Mouse (Mus musculus): ENCODE measurements around the gene Entpd5. TPM values are rescaled to one million over a fixed set of nuclear protein-coding genes. Genes with fewer than 3 reads are reported as not detected.

The Entpd5 gene
- total RNA-seq (2018; cell fraction: chromatin; rRNA removed): 1 to 10 TPM in 25 of 26 experiments, under 1 TPM in 1; 0.29 to 8.1 (median 2.5) TPM
- 1 to 10 TPM; 3.2 to 8.3 (median 5.4) TPM for total RNA-seq (2018; cell fraction: cytosol; rRNA removed)
- 10 to 100 TPM in 2 of 26 experiments, 1 to 10 TPM in 24; 1.3 to 11.5 (median 5.3) TPM for total RNA-seq (2018; cell fraction: nucleus; rRNA removed)
- 5.9 to 7.3 TPM (median 5.9 TPM) in 3 replicates for polyA plus RNA-seq (2018)

DNA sequence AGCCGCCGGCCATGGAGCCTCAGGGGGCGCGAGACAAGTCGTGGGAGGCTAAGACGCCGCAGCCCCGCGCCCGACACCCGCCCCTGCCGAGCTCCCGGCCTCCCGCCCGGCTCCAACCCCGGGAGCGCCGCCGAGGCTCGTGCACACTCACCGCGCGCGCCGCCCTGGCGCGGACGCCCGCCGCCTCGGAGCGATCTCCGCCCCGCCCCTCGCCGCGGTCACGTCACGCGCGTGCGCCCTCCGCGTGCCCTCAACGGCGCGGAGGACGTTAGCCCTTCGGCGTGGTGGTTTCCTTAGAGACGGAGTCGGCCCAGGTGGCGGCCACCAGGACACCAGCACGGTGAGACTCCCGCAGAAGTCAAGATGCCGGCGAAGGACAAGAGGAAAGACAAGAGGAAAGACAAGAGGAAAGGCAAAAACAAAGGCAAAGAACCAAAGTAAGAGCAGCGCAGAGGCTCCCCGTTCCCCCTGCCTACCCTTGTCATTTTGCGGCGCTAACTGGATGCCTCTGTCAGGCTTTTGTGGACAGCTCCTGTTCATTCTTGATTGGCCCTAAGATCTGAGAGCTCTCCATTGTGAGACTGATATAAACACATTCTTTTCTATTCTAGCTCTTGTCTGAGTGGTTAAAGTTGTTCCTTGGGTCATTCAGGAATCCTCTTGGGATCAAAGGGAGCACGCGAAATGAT is at the start of gene Entpd5, which contains the start of gene Bbof1:
TSS of gene Entpd5 (minus strand) at position 211 of the 689 bp plus-strand sequence.
TSS of gene Bbof1 (plus strand) at position 253 of the 689 bp plus-strand sequence.
- H3K27ac ChIP-seq: no peak within 1 kb of the TSS
- H3K79me2 ChIP-seq (ENCODE audit: inconsistent target): no peaks in the 10 kb centered on the region
- WGBS (ENCODE audit: missing documents): 7% methylated on average over 21 of the region's 63 CpGs
- no peaks in the 10 kb centered on the region for H3K36me3 ChIP-seq (ENCODE audit: inconsistent target)
- H3K4me3 ChIP-seq (ENCODE audit: inconsistent target): peak within 1 kb of the TSS; percentile 39

DNA sequence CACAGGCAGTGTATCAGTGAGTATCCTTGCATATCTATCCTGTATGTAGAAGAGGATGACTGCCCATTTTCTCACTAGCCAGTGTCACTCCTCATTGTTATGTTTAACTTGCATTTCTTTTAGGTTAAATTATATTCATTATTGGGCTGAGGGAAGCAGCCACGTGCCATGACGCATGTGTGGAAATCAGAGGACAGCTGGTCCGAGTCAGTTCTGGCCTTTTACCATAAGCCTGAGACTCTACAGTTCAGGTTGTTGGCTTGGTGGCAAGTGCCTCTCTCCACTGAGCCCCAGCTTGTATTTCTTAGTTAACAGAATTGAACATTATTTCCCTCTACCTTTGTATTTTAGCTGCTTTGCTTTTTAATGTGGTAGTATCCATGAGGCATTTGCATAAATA is 48.1 kb upstream of the Entpd5 start:
- Histone ChIP-seq H3K27ac (no peak overlapping the region), H3K79me2 (ENCODE audit: inconsistent target) (peaks cover 38% of the 10 kb centered on the region), H3K36me3 (ENCODE audit: inconsistent target) (peaks cover 32% of the 10 kb centered on the region), H3K4me3 (ENCODE audit: inconsistent target) (no peak overlapping the region)
- WGBS (ENCODE audit: missing documents): 100% methylated on average over 3 of the region's 3 CpGs

DNA sequence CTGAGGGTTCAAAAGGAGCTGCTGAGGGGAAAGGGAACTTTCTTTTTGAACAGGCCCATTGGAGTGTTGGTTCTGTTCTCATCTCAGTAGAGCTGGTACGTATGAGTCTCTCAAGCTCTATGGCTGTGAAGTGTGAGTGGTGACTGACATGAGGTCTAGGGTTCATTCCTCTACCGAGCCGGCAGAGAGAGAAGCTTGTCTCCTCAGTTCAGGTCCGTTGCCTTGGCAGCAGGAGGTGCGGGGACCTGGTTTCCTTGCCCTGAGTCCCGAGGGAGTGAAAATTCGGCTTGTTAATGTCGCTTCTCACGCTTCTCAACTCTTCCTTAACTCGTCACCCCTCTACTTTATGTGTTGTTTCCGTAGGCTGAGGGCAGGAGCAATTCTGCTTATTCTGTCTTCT is 43.0 kb upstream of the Entpd5 start:
- H3K79me2 ChIP-seq (ENCODE audit: inconsistent target): peaks cover 40% of the 10 kb centered on the region
- H3K36me3 ChIP-seq (ENCODE audit: inconsistent target): no peaks in the 10 kb centered on the region
- peak overlapping the region; percentile 54 for H3K27ac ChIP-seq
- peak overlapping the region; percentile 96 for H3K4me3 ChIP-seq (ENCODE audit: inconsistent target)
- 3% methylated on average over 11 of the region's 11 CpGs for WGBS (ENCODE audit: missing documents)

DNA sequence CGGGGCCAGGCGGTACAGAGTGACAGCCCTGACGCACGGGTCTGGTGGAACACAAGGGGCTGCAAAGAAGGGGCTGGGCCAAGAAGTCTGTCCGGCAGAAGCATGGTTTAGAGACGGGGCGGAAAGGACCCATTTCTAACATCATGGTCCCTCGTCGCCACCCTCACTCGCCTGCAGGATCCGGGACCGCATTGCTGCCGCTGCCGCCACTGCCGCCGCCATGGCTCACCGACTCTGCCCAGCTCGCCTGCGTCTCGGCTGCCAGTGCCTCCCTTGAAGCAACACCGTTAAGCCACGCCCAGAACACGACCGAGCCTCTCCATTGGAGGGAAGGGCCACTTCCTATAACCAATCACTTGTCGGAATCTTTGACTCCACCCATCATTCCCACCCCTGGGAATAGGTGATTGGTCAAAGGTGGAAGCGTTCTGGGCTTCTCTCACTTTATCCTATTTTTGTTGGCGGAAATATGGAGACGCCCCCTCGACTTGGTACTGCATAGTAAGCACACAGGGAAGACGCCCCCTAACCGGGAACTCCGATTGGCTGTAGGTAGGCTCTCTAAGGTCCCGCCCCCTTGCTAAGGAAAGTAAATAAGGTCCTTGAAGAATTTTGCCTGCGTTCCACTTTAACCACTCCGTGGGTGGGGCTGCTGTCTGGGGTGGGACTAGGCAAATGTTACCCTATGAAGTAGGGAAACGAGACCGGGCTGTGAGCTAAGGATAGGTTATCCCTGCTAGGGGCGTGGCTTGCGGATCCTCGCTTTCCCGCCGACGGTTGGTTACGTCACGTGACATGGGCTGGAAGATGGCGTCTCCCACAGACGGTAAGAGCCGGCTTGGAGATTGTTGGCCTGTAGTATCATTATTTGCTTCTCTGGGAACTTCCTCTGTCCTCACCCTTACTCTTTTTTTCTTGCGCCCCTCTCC is 42.2 kb upstream of the Entpd5 start, which contains the start of the genes Aldh6a1 and Lin52:
TSS of gene Aldh6a1 (minus strand) at position 287 of the 929 bp plus-strand sequence.
TSS of gene Lin52 (plus strand) at position 705 of the 929 bp plus-strand sequence.
- peak within 1 kb of the TSS; percentile 96 for H3K4me3 ChIP-seq (ENCODE audit: inconsistent target)
- peaks cover 40% of the 10 kb centered on the region for H3K79me2 ChIP-seq (ENCODE audit: inconsistent target)
- no peaks in the 10 kb centered on the region for H3K36me3 ChIP-seq (ENCODE audit: inconsistent target)
- WGBS (ENCODE audit: missing documents): 0% methylated on average over 44 of the region's 49 CpGs
- peak within 1 kb of the TSS; percentile 54 for H3K27ac ChIP-seq

DNA sequence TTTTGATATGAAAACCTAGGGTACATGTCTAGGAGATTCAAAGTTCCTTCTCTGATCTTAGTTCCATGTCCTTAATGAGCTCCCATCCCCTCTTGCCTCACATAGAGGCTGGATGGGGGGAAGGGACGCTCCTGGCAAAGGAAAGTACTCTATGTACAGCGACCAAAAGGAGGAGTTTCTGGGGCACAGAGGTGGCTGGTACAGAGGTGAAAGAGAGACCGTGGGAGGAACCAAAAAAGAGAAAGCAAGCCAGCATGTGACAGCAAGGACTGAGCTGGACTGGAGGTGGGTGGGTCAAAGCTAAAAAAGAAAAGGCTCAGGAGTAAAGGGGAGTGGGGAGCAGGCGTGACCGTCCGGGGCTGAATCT is 41.5 kb upstream of the Entpd5 start:
- Histone ChIP-seq H3K79me2 (ENCODE audit: inconsistent target) (peaks cover 36% of the 10 kb centered on the region), H3K27ac (peak overlapping the region; percentile 24; the same call in 1 of the 2 replicates), H3K4me3 (ENCODE audit: inconsistent target) (peak overlapping the region; percentile 96), H3K36me3 (ENCODE audit: inconsistent target) (no peaks in the 10 kb centered on the region)
- 2% methylated on average over 6 of the region's 6 CpGs for WGBS (ENCODE audit: missing documents)

DNA sequence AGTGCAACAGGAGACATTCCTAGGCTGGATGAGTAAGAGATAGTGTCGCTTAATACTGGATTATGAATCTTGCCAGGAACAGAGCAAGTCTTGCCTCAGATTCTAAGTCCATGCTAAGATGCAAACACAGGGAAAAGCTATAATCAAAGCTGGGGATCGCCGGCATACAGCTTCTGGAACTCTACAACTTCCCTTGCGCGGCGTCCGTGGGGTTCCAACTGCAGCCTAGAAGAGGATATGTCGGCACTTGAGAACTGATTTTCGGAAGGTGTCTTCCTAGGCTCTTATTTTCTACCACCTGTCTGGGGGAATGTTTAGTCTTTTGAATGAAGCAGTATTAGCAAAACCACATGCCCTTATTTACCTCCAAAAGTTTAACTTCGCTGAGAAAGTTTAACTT is 41.1 kb upstream of the Entpd5 start:
- Histone ChIP-seq H3K4me3 (ENCODE audit: inconsistent target) (peak overlapping the region; percentile 96), H3K36me3 (ENCODE audit: inconsistent target) (no peaks in the 10 kb centered on the region), H3K27ac (no peak overlapping the region), H3K79me2 (ENCODE audit: inconsistent target) (peaks cover 32% of the 10 kb centered on the region)
- WGBS (ENCODE audit: missing documents): 69% methylated on average over 10 of the region's 10 CpGs

DNA sequence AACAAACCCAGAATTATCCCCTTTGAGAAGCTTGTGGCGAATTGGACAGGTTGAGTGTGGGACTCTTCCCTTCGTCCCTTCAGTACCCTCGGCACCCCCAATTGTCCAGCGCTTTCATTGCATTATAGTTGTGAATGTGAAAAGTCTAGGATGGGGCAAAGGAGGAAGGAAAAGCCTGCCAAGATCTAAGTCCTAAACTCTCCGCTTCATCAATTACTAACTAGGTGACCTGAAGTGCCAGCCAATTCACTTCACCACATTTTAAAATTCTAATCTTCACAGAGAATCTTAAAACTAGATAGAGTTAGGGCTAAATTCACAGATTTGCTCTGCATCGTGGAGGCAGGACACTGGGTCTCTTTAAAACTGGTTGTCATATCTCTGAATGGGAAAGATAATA is 39.4 kb upstream of the Entpd5 start:
- WGBS (ENCODE audit: missing documents): 92% methylated on average over 5 of the region's 6 CpGs
- Histone ChIP-seq H3K4me3 (ENCODE audit: inconsistent target) (no peak overlapping the region), H3K79me2 (ENCODE audit: inconsistent target) (peaks cover 15% of the 10 kb centered on the region), H3K36me3 (ENCODE audit: inconsistent target) (no peaks in the 10 kb centered on the region), H3K27ac (no peak overlapping the region)

DNA sequence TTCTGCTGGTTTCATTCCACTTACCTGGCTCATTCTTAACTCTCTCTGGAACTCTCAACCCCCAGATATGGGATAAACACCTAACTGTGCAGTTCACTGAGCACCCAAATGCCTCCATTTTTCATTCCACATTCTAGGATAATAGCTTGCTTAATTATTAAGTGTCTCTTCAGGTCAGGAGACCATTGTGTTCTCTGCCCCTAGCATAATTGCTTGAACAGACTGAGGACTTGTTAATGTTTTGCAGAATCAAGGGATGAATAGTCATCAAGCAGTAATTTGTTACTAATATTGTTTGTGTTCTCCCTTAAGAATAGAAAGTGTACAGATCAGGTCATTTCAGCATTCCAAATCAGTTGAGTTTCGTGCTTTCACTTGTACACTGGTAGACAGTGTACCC is 38.6 kb upstream of the Entpd5 start:
- 89% methylated on average over 1 of the region's 1 CpGs for WGBS (ENCODE audit: missing documents)
- Histone ChIP-seq H3K4me3 (ENCODE audit: inconsistent target) (no peak overlapping the region), H3K27ac (no peak overlapping the region), H3K79me2 (ENCODE audit: inconsistent target) (peaks cover 7% of the 10 kb centered on the region), H3K36me3 (ENCODE audit: inconsistent target) (no peaks in the 10 kb centered on the region)

DNA sequence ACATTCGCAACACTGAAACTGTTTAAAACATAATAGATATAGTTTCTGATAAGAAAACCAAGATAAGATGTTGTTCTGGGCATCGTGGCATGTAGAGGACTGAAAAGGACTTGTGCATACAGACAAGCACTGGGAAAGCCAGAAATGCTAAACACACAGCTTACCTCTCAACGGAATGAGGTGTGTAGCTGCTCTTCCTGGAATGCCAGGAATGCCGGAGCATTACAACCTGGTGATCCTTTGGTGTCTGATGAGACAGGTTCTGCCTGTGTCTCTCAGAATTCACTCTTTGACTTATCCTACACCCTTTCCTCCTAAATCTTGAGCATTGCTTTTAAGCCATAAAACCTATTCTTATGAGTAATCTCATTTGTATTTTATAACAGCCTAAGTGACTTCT is 33.7 kb upstream of the Entpd5 start:
- Histone ChIP-seq H3K36me3 (ENCODE audit: inconsistent target) (no peaks in the 10 kb centered on the region), H3K79me2 (ENCODE audit: inconsistent target) (no peaks in the 10 kb centered on the region), H3K27ac (no peak overlapping the region), H3K4me3 (ENCODE audit: inconsistent target) (no peak overlapping the region)
- 91% methylated on average over 3 of the region's 4 CpGs for WGBS (ENCODE audit: missing documents)

DNA sequence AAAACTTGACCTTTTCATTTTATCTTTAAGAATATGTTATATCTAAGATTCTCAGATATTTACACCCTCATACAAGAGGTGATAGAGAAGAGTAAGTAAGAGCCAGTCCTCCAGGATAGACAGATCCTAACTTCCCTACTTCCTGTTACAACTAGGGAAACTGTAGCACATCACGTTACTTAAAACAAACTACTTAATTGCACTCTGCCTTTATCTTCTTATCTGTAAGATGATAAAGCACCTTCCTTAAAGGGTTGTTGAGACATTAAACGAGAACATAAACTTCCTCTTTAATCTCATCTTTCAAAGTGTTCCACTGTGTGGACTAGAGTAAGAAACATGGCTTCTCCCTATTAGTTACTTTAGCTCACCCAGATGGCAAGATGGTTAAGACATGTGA is 29.9 kb upstream of the Entpd5 start:
- Histone ChIP-seq H3K4me3 (ENCODE audit: inconsistent target) (no peak overlapping the region), H3K36me3 (ENCODE audit: inconsistent target) (no peaks in the 10 kb centered on the region), H3K27ac (no peak overlapping the region), H3K79me2 (ENCODE audit: inconsistent target) (no peaks in the 10 kb centered on the region)
- 82% methylated on average over 2 of the region's 2 CpGs for WGBS (ENCODE audit: missing documents)

DNA sequence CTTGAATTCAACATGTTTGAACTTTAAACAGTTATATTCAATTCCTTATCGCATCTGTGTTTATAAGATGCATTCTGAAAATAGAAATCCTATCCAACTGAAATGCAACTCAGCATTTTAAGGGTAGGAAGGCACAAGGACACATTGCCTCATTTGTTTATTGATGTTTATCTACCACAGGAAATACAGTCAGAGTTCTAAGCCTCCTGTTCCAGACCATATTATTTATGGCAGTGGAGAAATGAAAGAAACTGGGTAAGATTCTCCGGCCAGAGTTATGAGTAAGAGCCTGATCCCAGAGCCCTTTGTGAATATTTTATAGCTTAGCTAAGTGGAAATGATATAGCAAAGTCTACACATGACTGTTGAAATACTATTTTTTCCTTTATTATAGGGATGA is 21.0 kb upstream of the Entpd5 start:
- no peaks in the 10 kb centered on the region for H3K79me2 ChIP-seq (ENCODE audit: inconsistent target)
- no peaks in the 10 kb centered on the region for H3K36me3 ChIP-seq (ENCODE audit: inconsistent target)
- WGBS (ENCODE audit: missing documents): 95% methylated on average over 2 of the region's 2 CpGs
- H3K4me3 ChIP-seq (ENCODE audit: inconsistent target): no peak overlapping the region
- H3K27ac ChIP-seq: no peak overlapping the region

DNA sequence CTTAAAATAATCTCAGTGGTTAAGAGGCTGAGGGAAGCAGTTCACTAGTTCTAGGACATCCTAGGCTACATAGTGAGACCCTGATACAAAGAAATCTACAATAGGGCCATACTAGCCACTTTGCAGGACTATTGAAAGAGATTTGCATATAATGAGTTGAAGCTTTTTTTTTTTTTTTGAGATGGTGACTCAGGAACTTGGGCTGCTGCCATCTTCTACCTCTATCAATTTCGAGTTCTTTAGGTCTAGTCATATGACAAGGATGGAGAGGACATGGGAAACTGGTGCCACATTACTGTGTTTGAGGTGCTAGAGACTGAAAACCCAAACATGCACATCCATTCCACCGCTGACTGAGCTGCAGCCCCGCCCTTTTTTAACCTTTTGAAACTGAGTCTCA is 15.2 kb upstream of the Entpd5 start:
- 88% methylated on average over 2 of the region's 3 CpGs for WGBS (ENCODE audit: missing documents)
- Histone ChIP-seq H3K36me3 (ENCODE audit: inconsistent target) (no peaks in the 10 kb centered on the region), H3K79me2 (ENCODE audit: inconsistent target) (no peaks in the 10 kb centered on the region), H3K4me3 (ENCODE audit: inconsistent target) (no peak overlapping the region), H3K27ac (no peak overlapping the region)

DNA sequence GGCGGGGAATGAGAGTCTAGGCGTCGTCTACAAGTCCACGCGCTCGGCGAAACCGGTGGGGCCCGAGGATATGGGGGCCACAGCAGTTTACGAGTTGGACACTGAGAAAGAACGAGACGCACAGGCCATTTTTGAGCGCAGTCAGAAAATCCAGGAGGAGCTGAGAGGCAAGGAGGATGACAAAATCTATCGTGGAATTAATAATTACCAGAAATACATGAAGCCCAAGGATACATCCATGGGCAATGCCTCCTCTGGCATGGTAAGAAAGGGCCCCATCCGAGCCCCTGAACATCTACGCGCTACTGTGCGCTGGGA is 8.7 kb upstream of the Entpd5 start:
- peaks cover 4% of the 10 kb centered on the region; the same call in 1 of the 2 replicates for H3K79me2 ChIP-seq (ENCODE audit: inconsistent target)
- 50% methylated on average over 18 of the region's 18 CpGs for WGBS (ENCODE audit: missing documents)
- H3K36me3 ChIP-seq (ENCODE audit: inconsistent target): no peaks in the 10 kb centered on the region
- H3K27ac ChIP-seq: peak overlapping the region; percentile 50
- H3K4me3 ChIP-seq (ENCODE audit: inconsistent target): peak overlapping the region; percentile 57

DNA sequence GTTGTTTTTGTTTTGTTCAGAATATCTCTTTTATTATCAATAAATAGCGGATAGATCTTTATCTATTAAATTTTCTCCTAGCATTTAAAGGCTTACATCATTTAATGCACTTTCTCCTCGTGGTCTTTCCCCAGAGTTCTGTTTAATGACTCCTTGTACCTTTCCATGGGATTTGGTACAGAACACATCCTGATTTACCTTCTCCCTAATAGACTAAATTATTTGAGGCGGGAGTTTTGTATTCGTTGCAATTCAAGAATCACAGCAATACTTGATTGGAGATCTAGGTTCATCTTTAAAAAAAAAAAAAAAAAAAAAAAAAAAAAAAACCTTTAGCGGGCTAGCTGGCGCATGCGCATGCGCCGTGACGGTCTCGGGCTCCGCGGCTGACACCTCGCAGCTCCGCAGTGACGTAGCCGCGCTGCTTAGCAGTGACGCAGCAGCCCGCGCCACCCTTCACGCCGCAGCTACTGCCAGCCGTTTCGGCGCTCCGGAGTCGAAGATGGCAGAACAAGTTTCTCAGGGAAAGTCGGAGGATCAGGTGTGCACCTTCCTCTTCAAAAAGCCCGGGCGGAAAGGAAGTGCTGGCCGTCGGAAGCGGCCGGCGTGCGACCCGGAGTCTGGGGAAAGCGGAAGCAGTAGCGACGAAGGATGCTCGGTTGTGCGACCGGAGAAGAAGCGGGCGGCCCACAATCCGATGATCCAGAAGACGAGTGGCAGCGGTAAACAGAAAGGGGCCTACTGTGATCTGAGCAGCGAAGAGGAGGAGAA is 8.2 kb upstream of the Entpd5 start, which contains the start of gene Rnf113a2:
TSS of gene Rnf113a2 (plus strand) at position 363 of the 771 bp plus-strand sequence.
- WGBS (ENCODE audit: missing documents): 4% methylated on average over 50 of the region's 50 CpGs
- H3K79me2 ChIP-seq (ENCODE audit: inconsistent target): peaks cover 4% of the 10 kb centered on the region; the same call in 1 of the 2 replicates
- peak within 1 kb of the TSS; percentile 50 for H3K27ac ChIP-seq
- H3K36me3 ChIP-seq (ENCODE audit: inconsistent target): no peaks in the 10 kb centered on the region
- peak within 1 kb of the TSS; percentile 57 for H3K4me3 ChIP-seq (ENCODE audit: inconsistent target)
